Mouse (Mus musculus) A20 (cell line): ENCODE data around the gene Prkce.
"Not testable (repeated sequence)": the region's sequence is repeated elsewhere in the genome, so short reads cannot be mapped to it uniquely, and the experiment has no call there.

Experiments
- DNase-seq: peaks from one replicate; pipeline ENCODE4 v3.0.0-alpha.2; 2011; ENCODE audit warnings: low read depth, low spot score

Gene Prkce

DNA sequence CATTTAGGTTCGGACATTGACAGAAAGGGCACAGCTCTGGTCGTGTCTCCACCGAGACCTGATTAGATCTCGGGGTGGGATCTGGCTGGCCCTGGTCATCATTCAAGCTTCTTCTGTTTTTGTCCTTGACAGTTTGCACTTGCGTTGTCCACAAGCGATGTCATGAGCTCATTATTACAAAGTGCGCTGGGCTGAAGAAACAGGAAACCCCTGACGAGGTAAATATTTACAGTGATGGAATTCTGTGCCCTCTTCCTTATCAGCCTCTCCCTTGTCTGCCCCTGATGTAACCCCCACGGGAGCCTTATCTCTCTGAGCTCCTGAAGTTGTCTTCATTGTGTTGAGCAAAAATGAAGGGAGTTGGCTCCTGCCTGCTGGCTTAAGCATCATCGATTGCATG lies 309.1 kb downstream of the Prkce start:
- no peak for DNase-seq

DNA sequence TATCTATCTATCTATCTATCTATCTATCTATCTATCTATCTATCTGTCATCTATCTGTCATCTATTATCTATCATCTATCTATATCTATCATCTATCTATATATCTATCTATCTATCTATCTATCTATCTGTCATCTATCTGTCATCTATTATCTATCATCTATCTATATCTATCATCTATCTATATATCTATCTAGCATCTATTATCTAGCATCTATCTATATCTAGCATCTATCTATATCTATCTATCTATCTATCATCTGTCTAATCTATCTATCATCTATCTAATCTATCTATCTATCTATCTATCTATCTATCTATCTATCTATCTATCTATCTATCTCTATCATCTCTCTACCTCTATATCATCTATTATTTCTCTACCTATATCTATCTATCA lies 309.8 kb downstream of the Prkce start:
- DNase-seq, result not testable (repeated sequence)

DNA sequence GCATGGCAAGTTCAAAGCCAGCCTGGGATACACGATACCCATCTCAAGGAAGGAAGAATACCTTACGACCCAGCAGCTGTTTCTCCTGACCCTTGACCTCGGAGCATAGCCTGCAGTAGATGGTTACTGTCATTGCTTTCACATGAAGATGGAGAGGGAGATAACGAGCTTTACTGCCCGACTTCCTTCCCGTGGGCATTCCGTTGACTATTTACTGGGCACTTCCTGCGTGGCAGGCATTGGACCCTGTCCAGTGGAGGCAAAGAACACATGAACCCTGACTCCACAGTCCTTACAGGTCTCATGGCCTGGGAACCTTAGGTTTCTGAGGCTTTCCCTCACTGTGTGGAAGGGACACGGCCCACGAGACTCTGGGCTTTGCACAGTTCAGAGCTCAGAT lies 311.8 kb downstream of the Prkce start:
- DNase-seq, result no peak

DNA sequence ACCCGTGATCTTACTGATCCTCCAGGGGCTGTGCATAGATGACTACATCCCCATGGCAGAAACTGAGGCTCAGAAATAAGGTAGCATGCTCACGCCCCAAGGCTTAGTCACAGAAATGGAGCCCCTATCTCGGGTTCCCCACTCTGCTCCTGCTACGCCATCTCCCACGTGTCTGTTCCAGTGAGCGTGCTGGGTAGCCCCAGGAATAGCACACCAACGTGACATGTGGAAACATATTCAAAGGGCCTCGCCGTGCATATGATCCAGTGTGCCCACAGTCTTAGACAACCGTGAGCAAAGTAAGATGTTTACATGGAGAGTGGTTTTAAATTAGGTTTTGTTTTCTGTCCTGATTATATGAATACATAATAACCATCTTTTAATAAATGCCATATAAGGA lies 315.1 kb downstream of the Prkce start:
- DNase-seq, result no peak

DNA sequence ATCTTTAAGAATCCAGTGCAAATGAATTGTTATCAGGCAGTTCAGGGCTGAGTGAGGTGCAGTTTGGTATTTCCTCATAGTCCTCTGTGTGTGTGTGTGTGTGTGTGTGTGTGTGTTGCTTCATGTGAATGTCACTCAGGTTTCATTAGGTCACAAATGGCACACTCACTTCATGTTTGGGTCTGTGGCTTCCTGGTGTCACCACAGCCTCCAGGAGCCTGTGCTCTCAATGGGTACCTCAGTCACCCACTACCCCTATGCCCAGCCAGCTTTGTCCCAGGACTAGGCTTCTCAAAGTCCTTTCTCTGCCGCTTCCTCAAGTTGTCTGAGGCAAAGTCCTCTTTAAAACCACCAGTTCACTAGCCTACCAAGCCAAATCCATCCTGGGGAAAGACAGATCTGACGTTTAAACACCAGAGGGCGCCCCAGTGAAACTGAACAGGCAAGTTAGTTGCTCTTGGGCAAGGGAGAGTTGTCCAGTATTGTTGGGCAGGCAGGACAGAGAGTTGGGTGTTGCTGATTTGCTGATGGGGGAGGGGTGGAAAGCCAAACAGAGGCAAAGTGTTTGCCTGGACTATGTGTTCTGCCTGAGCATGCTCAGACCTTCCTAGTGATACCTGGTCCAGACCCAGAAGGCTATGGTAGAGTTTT lies 316.6 kb downstream of the Prkce start:
- peak; percentile 68 for DNase-seq

DNA sequence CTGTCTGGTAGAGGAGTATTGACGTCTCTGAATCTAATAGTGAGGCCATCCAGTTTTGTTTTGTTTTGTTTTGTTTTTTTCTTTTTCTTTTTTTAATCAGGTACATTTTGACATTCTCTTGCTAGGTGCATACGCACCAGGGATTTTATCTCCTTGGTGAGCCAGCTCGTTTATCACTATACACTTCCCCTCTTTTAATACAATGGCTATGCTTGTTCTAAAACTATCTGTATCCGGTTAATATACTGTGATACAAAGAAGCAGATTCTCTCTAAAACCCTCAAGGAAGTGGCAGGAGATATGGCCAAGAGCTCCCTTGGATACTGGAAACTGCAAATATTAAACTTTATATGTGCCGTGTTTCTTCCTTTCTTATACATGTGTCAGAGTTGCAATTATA lies 319.1 kb downstream of the Prkce start:
- no peak for DNase-seq

DNA sequence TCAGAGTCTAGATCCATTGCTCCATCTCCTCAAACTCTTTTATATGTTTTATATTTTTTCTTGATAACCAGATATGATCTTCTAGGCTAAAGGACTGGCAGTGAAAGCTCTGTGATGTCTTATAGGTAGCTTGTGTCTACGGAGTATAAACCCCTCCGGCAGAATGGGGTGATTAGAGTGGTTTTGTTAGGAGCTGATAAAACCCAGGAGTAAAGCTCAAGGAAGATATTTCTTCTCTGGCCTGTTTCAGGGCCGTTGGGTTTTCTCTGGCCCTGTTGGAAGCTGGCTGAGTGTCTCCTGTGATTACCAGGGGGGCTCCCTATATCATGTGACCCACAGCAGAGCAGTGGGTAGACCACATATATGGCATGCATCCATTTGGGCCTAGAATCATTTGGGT lies 319.9 kb downstream of the Prkce start:
- DNase-seq, result no peak

DNA sequence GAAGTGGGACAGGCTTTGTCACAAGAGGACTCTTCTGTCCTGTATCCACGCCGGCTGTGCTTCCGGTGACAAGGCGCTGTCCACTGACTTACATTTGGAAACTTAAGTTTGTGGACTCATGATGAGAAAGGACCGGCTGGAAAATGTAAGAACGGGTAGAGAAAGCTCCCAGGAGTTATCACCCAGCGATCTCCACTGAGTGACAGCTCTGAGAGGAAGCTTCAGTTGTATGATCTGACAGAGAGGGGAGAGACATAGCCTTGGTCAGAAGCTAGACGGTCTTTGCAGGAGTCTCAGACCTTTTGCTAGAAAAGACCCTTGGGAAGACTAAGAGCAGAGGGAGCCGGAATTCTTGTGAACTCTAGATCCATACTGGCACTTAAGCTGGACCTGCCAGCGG lies 322.2 kb downstream of the Prkce start:
- no peak for DNase-seq

DNA sequence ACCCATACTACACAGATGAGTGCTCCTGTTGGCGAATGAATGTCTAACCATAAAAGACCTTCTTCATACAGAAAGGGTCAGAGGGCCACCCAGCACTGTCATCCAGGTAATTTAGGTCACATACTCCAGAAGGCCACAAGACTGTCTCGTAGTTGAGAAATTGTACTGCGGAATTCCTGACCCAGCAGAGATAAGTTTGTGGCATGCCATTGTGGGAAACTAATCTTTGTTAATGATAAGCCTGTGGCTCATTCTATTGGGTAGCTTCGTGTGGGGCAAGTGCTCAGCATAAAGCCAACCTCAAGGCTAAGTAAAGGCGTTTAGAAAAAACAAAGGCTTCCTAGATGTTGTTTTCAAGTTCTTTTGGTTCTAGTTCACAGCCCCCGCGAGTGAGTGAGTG lies 324.8 kb downstream of the Prkce start:
- DNase-seq, result no peak

DNA sequence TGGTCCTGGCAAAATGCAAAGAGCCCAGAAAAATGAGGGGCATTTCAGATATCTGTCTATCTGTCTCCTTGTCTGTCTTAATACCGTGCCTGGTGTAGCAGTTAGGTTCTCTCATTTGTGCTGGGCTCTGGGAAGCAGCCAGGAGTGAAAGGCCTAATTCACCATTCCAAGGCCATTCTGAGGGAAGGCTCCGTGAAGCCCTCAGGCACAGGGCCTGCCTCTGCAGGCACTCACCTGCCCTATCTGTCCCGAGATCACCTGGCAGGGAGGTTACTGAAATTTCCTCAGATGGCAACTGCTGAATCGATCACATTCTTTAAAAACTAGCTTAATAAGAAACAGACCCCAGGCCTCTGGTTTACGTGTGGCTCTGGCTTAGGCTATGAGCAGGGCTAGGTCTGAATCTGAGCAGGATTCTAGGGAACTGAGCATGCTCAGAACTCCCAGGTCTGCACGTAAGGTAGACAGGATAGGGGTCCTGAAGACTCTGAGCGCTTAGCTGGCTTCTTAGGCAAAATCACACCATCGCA lies 326.4 kb downstream of the Prkce start:
- no peak for DNase-seq

DNA sequence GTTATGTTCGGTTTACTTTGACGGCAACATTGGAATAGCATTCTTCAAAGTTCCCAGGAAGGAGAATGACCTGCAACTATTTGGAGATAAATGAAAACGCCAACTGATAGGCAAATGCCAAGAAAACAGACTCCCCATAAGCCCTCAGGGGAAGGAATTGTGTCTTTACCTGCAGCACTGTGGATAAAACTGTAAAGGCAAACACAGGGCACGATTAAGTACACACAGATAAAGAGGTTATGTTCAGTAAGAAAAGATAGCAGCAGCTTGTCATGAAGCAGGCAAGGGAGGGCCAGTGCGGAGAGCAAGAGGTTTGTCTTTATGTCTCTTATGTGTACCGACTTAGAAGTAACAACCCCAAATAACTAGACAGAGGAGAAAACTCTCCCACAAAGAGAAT lies 326.9 kb downstream of the Prkce start:
- no peak for DNase-seq

DNA sequence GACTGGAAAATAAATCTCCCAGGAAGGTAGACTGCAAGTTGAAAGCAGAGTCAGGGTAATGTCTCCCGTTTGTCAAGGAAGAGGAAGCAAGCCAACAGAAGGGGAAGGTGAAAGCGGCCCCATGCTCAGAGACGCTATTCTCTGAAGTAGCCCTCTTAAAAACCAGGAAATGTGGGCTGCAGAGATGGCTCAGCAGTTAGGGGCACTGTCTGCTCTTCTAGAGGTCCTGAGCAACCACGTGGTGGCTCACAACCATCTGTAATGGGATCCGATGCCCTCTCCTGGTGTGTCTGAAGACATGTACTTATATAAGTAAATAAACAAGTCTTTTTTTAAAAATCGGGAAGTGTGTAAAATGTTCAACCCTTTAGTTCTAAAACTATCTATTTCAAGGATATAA lies 327.3 kb downstream of the Prkce start:
- peak; percentile 41 for DNase-seq

DNA sequence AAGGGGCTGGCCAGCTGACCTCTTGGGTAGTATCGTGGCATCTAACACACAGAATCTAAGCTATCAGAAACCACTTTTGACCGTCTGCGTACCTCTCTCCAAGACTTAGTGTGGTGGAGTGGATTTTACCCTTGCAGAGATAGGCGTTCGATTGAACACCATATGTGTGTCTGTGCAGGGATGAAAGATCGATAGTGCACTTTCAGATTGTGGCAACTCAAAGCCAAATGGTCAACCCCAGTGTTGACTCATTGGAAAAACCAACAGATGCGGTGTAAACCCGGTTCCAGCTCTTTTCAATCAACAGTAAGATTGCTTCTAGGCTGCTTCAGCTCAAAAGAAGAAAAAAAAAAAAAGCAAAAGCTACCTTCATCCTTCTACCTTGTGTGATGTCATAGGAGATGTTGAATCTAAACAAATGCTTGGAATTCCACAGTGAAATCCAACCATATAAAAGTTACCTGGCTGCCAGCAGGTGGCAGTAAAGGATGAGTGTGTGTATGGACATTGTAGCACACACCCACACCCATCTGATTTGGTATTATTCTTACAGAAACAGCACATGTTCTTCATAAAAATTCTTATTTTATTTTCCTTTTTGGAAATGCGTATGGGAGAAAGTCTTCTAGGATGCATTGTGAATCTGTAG lies 328.7 kb downstream of the Prkce start:
- DNase-seq, result peak; percentile 41

DNA sequence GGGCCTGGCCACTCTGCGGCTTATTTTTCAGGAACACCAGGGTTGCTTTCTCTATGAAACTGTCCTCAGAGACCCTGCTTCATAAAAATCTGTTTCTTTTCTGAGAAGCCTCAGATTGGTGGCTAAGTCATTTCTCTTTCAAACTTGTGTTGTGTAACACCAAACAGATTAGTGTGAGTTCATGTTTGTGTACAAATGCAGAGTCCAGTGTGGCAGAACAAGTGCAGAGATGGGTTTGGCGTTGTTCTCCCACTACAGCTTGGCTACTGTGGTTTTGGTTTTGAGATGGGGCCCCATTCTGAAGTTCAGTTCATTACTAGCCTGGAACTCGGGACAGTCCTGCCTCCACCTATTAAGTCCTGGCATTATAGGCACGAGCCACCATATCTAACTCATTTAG lies 329.7 kb downstream of the Prkce start:
- DNase-seq, result no peak

DNA sequence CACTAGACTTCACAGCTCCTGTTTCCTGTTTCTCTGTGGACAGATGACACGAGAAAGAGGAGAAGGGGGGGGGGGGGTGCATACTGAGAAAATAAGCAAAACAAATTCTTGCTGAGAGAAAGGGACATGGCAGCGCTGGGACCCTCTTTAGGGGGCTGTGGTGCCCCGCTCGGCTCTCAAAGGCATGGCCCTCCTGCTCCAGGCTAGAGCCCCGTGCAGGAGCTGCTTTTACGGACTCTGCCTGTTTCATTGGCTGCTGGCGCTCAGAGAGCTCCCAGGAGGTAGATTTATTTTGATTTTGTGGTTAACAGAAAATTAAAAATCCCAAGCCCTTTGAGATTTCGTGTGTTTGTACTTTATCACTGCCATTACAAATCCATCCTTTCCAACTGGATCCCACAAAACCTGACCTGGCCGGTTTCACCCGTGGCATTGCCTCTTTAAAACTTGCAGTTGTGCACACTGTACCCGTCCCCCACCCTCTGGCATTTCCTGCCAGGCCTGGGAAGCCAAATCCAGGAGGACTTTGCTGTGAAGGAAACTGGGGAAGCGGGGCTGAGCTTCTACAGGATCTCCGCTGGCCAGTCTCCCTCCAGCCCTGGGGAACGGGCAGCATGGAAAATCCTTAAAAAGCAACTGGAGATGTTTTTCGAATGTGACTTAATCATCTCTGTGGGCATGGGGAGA lies 331.9 kb downstream of the Prkce start:
- no peak for DNase-seq

DNA sequence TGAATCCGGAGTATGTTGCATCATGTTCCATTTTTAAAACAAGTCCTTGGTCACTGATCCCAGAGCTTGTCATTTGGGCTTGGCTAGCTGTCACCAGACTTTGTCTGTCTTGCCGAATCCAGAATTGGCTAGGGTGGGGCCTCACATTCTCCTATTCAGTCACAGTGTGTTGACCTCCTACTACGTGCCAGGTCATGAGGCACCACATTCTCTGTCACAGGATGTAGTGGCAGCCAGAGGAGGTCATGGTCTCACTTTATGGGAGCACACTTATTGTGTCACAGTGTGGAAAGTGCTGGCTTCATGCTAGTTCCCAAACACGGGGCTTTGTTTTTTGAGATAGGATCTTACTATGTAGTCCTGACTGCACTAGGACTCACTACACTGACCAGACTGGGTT lies 333.8 kb downstream of the Prkce start:
- no peak for DNase-seq

DNA sequence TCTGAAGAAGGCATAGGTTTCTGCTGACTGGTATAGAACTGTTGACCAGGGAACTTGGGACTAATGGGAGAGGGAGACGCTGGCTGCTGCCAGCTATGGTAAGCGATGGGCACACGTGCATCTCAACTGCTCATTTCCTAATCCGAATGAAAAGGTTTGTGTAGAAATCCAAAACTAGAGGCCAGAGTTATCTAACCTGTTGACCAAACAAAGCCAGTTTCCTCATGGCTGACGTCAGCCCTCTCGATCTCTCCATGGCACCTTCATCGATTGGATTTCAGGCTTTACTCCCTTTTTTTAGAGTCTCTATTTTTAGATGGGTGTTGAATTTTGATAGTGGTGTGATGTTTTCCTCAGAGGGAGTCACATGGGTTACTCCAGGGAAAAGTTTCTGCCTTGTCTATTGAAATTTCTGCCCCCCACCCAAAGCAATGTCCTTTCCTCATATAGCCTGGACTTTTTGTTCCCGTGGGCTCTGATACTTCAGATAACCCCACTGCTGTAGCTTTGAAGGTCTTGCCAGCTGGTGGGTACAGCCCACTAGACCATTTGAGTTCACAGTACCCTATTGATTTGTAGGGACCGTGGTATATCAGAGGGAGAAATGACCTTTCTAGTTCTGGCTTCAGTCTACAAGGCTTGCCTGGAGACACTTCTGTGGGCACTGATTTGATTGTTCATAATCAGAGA lies 335.8 kb downstream of the Prkce start:
- DNase-seq, result no peak

DNA sequence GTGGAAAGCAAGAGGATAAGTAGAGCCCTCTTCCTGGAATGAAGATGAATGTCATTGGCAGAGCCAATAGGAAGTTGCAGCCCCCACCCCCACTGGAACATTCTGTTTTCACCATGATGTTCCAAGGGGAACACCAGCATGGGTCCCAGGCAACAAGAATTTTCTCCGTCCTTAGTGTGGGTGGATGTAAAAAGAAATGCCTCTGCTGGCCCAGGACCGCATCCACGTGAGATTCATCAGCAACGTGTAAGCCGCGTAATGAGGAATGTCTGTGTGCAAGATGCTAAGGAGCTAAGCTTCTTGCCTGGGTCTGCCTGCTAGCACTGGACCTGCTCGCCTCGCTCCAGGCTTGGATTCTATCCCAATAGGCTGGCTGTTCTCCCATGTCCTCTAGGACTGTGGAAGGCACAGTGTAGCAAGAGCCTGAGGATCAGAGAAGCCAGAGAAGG lies 337.6 kb downstream of the Prkce start, which contains the start of gene Gm10309:
TSS of gene Gm10309 (minus strand) at position 50 of the 449 bp plus-strand sequence.
- DNase-seq, result no peak

DNA sequence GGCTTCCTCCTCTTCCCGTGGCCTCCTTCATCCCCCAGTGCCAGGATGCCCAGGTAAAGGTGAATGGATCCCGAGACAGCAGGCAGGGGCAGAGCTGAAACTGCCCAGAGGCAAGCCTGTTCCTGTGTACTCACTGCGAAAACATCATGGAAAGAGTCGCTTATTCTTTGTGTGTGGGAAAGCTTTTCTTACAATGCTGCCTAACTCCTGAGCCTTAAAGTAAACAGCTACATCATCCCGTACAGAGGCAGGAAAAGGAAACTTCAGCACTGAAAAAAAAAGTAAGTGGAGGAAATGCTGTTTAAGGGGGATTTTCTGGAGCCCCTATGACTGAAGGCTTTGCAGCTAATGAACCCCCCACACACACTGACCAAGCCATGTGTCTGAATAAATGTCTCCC lies 339.3 kb downstream of the Prkce start:
- DNase-seq, result no peak

DNA sequence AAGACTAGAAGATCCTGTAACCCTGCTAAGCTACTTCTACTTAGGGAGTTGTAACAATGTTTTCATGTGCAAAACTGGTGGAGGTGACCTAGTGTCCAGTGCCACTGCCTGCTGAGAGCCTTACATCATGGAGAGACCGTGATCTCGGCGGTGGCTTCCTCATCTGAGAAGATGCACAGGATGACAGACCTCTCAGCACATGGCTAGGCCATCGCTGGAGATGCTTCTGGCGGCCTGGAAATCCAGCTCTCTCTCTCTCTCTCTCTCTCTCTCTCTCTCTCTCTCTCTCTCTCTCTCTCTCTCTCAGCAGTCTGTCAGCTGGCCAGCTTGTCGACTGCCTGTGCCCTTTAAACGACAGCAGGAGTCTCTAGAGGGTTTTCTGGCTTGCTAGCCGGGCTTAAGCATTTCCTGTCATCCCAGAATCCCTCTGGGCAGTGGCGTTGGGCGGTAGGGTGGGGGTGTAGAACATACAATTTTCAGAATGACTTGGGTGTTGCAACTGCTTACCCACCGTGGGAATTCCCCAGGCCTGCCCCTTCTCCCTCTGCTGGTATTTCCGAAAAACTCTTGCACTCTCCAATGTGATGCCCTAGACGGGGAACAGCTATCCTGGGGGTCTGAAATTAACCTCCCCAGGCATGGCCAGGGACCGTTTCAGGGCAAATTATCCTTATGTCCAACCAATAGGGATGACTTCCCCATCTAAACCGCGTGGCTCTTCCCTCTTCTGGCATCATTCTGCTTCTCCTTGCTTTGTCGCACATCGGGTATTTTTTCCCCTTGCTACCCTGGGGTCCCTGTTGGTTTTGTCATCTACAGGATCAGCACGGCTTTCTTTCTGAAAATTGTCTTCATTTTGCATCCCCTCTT lies 340.0 kb downstream of the Prkce start:
- DNase-seq, result no peak

DNA sequence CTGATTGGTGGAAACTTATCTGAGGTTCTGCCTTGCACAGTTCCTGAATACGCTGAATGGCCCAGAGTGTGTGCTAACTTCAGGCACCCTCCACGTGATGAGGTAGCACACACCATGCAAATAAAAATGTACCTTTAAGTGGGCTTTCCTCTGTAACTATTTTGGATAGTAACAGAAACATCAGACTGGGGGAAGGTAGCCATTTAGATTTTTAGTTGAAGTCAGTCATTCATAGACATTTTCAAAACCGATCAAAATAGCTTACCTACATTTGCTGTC lies 340.6 kb downstream of the Prkce start:
- no peak for DNase-seq
